Mouse (Mus musculus) gastrocnemius, adult 8-10 months (tissue): ENCODE data around the gene Cldn3. TPM values are rescaled to one million over a fixed set of nuclear protein-coding genes. Genes with fewer than 3 reads are reported as not detected.
"Not testable (repeated sequence)": the region's sequence is repeated elsewhere in the genome, so short reads cannot be mapped to it uniquely, and the experiment has no call there.

Source experiments
- DNase-seq, 2 experiments: peaks; one replicate each; pipeline ENCODE4 v3.0.0; 2022; ENCODE audit warnings: low spot score in 2 of 2
- total RNA-seq, 4 experiments: library from RNA; stranded (reverse); gene quantifications; 2 replicates each; pipeline ENCODE4 v1.2.4; 2022

The Cldn3 gene
- total RNA-seq = not detected

DNA sequence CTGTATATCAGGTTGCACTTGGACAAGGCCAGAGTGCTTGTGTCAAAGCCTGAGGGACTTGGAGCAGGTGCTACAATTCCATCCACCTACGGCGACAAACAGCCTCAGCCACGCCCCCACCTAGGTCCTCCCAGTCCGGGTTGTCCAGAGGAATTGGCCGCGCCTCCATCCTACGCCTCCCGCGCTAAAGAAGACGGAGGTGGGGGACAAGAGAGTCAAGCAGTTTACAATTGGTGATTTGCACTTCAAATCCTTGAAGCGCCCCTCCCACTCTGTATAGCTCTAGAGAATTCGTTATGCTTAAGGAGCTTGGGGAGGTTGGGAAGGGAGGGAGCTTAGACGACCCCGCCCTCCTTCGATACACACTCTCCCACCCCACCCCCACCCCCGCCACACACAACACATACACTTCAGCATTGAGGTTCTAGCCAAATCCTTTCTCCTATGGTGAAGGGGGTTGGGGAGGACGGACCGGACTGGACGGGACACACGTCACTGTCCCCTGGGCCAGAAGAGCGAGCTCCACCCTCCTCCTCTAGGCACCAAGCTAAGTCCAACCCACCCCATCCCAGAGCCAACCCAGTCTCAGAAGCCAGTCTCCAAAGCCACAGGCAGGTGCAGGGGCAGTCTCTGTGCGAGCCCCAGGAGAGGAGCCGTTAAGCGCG, at the start of gene Cldn3:
Gene Cldn3 (plus strand): TSS at position 582 of the 665 bp plus-strand sequence.
- DNase-seq = no peak

DNA sequence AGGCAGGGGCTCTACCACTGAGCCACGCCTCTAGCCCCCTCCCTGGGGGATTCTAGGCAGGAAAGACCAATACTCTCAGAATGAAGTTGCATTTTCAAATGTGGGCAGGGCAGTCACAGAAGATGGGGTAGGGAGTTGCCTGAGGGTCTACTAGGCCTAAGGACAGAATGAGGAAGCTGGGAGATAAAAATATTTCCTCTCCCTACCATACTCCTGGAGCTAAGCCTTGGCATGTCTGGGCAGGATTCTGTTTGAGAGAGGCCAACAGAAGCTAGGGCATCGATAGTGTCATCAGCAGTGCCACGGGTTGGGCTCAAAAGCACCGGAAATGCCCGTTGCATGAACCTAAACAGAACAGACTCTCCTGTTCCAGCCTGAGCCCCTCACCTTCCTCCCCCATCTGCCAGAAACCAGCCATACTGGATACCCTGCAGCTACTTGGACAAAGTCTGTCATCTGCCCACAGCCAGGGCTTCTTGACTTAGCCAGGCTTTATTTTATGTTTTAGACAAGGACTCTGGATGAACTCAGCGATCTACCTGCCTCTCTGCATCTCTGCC, 49.3 kb upstream of the Cldn3 start:
- DNase-seq = no peak

DNA sequence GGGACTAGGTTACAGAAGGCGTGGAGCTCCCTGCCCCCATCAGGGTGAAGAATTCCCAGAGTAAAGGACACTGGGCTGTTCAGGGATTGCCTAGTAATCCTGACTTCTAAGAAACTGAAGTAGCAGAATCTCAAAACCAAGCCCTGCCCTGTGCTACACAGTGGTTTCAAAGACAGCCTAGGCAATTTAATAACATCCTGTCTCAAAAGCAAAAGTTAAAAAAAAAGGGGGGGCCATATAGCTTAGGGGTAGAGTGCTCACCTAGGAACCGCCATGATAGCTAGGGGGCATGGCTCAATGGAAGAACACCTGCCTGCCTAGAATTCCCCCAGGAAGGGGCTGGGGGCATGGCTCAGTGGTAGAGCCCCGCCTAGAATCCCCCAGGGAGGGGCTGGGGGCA, 46.9 kb upstream of the Cldn3 start:
- DNase-seq = no peak

DNA sequence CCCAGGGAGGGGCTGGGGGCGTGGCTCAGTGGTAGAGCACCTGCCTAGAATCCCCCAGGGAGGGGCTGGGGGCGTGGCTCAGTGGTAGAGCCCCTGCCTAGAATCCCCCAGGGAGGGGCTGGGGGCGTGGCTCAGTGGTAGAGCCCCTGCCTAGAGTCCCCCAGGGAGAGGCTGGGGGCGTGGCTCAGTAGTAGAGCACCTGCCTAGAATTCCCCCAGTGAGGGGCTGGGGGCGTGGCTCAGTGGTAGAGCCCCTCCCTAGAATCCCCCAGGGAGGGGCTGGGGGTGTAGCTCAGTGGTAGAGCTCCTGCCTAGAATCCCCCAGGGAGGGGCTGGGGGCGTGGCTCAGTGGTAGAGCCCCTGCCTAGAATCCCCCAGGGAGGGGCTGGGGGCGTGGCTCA, 46.5 kb upstream of the Cldn3 start:
- not testable (repeated sequence) for DNase-seq

DNA sequence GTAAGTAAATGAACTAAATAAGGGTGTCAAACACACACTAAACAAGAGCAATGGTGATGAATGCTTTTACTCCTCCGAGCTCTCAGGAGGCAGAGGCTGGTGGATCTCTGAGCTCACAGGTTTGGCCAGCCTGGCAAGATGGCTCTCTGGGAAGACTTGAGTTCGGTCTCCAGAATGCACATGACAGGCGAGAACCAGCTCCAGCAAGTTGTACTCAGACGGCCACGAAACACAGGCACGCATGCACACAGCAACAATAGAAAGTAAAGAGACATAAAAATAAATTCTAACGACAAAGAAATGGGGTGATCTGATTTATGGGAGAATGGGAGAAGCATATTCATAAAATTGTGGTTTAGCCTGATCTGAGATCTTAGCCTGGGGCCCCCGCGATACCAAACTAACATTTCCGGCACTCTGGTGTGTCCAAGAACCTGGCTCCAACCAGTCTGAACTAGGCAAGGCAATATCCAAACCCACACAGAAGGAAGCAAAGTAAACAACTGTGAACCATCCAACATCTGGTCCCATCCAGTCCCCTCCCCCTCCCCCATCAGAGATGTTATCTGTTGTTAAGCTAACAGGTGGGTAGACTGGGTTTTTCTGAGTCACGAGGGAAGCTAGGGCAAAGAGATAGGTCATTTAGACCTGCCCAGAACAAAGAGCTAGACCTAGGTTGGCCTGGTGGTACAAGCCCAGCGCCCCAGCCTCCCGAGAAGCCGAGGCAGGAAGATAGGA, 44.4 kb upstream of the Cldn3 start:
- DNase-seq = no peak

DNA sequence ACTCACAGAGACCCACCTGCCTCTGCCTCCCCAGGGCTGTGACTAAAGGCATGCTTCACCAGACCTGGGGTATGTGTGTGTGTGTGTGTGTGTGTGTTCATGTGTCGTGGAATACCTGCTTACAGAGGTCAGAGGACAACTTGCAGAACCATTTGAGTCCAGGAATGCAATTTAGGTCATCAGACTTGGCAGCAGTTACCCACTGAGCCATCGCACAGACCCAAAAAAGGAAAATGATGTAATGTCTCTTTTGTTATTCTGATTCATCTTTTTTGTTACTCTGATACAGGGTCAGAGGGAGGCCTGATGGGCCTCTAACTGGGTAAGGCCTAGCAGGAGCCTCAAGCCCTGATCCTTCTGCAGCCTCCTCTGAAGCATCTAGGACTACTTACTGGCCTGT, 43.3 kb upstream of the Cldn3 start:
- DNase-seq = no peak

DNA sequence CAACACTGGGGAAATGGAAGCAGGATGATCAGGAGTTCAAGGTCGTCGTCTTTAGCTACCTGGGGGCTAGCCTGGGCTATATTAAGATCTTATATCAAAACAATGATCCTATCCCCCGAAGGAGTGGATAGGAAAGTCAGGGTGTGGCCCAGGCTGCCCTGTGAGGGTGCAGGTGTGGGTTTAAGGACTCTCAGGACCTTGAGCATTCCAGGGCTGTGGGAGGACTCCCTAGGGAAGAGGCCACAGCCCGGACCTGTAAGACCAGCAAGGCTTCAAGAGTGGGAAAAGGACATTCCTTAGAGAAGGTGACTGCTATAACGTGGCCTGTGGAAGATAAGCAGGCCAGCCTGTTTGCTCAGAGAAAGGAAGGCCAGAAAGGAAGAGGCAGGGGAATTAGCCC, 41.8 kb upstream of the Cldn3 start:
- no peak for DNase-seq

DNA sequence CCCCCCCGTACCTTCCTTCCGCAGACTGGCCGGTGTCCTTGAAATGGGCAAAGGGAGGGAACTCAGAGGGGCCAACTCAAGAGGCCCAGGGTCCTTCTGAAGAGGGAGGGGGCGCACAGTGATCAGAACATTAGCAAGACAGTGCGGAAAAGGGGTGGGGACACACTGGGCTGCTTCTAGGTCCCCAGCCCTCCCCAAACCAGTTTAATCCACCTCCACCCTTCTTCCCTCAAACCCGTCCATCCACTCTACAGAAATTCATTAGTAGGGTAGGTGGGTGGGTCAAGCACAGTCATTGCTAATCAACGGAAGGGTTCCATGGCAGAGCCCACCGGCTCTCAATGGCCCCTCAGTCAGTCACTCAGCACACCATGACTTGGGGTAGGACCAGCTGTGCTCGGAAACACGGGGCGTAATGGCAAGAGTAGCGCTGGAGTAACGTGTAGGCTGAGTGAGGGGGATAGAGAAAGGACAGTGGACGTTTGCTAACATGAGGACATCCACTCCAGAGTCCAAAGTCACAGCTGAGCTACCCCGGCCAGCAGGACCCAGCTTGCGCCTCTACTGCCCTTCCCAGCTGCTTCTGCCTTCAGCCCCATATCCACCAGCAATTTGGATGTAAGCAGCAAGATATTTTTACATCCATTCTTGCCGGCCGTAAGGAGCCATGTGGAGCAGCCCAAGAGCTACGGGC, 40.6 kb upstream of the Cldn3 start:
- no peak for DNase-seq

DNA sequence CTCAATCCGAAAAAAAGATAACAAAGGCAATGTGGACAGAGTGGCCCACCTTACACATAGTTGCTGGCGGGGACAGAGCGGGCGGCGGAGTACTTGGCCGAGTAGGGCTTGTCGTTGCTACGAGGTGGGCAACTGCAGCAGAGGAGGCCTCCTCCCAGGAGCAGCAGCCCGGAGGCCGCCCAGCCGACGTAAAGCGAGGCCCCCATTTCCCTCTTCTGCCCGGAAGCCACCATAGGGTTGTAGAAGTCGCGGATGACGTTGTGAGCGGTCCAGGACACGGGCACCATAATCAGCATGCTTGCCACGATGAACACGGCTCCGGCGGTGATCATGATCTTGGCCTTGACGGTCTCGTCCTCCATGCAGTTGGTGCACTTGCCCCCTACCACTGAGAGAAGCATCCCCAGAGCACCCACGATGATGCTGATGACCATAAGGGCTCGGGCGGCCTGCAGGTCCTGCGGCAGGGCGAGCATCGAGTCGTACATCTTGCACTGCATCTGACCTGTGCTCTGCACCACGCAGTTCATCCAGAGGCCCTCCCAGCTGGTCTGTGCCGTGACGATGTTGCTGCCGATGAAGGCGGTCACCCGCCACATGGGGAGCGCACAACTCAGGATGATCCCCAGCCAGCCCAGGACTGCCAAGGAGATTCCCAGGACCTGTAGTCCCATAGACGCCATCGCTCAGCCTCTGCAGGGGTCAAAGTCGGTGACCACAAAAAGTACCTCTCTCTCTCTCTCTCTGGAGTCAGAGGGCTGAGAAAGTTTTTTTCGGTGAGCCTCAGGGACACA, 39.8 kb upstream of the Cldn3 start:
- no peak for DNase-seq

DNA sequence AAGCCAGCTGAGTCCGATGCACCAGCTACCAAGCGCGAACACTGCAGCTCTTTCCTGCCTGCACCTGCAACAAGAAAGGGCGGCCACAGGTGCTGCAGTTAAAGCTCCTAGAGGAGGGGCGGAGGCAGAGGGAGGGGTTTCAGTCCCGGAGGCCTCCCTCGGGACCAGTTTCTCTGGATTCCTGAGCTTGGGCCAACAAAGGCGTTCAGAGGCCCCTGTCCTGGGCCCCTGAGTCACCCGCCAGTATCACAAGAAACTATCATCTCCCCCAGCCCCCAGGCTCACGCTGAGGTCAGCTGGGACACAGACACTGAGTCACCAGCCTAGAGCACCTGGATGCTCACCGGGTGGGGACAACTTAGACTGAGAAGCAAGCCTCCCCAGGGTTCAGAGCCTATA, 39.2 kb upstream of the Cldn3 start, which contains the start of gene Cldn4:
Gene Cldn4 (minus strand): TSS at position 78 of the 399 bp plus-strand sequence.
- no peak for DNase-seq

DNA sequence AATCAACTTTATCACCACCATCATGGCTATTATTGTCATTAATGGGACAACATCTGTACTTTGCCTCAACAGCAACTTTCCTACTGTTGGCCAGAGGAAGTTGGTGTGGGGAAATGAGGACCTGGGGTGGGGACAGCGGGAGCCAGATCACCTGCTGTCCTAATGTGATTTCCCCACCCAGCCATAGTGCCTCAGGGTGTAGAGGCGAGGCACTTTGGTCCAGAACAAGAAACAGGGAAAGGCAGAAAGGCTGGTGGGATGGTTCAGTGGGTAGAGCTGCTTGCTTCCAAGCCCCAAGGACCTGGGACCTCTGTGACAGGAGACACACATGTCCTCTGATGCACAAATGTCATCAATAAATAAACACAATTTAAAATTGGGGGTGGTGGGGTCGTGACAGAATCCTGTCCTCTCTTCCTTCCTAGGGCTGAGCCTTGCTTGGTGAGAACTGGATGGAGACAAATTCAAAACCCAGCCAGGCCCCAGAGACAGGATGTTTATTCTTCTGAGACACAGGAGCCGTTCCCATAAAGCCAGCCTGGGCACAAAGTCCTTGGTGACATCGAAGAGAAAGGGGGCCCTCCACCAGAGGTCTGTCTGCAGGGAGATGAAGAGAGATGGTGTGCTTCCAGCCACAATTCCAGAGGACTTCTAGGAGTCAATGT, 38.5 kb upstream of the Cldn3 start:
- no peak for DNase-seq

DNA sequence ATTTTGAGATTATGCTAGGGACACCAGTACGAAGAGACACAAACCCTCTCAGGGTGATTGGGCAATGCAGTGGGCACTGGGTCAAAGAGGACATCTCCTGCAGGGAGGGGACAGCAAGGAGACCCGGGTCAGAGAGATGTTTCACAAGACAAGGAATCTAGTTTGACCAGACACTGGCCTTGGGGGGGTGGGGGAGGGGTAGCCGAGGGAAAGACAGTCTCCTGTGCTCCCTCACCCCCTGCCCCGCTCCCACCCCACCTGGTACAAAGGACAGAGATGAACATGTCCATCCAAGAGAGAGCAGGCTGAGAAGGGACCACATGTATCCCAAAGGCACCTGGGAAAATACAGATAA, 38.0 kb upstream of the Cldn3 start:
- DNase-seq = no peak

DNA sequence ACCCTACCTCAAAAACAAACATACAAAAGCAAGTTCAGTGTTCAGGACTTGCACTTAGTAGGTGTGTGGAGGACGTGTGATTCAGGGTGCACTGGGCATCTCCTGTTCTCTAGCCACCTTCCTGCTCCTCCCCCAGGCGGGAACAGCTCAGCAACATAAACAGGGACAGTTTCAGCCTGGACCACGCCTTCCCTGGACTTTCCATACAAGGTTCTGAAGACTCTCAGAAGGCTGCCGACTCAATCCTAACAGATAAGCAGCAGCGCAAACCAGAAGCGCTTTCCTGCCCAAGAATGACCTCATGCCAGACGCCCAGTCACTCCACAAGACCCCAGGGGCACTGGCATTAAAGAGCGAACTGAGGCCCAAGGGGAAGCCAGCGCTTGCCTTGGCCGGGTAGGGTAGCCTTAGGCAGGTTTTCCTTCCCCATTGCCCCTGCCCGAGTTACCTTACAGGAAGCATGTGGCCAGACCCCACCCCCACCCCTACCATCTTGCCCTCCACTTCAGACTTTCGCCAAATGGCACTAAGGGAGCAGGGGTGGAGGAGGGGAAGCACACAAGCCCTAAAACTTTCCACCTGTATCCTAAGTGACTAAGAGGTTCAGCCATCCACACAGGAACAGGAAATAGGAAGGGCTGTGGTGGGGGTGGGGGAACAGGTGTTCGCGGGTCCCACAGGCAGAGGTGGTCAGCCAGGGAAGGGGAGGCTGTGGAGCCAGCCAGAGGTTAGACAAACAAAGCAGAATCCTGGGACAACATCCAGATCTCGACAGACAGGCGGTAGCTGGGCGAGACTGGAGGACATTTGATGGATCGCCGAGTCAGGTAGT, 34.7 kb upstream of the Cldn3 start:
- no peak for DNase-seq

DNA sequence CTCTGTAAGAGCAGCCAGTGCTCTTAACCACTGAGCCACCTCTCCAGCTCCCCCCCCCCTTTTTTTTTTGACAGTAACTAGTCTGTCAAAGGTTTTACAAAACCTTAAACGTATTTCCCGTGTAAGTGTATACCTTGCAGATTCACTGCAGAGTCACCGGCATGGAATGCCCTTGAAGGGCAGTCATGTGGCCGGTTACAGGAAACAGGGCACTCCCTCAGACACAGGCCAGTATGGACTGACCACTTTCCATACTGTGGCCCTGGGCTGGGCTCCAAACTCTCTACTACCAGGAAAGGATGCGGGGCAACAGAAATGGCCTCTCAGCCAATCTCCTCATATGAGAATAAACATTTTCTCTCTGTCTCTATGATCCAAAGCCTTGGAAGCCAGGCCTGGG, 30.5 kb upstream of the Cldn3 start:
- DNase-seq = no peak

DNA sequence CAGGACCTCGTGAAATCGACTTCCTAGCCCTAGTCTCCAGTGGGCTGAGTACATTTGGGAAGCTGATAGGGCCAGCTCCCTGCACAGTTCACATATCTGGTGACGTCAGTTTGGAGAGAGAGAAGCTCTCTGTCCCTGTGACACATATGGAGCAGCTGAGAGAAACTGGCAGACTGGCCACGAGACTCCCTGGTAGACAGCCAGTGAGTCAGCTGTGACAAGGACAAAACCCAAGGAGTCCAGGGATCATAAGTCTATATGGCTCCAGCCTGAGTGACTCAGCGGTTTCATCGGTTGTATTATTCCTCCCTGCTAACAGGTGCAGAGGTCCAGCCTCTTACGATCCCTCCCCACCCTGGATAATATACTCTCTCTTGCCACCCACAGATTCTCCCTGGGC, 26.9 kb upstream of the Cldn3 start:
- DNase-seq = peak; percentile 22 to 25

DNA sequence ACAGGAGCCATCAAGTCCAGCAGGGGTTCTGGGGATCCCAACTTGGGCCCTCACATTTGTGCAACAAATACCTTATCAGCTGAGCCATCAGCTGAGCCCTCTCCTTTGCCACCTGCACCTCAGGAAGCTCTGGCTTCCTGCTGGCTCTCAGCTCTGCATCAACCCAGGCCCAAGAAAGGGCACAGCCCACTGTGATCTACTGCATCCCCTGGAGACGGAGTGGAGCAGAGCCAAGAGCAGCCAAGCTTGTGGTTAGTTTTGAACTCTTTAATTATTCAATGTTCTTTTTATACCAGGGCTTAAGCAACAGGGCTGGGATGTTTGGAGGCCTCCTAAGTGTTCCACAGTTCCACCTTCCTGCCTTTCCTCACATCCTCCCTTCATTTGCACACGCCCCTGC, 25.6 kb upstream of the Cldn3 start:
- DNase-seq = no peak

DNA sequence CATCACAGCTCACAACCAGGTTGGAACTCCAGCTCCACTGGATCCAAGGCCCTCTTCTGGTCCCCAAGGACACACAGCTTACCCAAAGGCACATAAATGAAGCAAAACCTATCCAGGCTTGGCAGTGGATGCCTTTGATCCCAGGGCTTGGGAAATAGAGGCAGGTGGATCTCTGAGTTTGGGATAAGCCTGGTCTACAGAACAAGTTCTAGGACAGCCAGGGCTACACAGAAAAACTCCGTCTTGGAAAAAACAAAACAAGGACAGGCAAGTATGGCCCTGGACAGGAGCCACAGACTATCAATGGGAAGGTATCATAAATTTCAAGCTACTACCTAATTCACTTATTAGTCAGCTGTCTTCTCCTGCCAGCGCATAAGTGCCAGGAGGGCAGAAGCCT, 24.5 kb upstream of the Cldn3 start:
- no peak for DNase-seq

DNA sequence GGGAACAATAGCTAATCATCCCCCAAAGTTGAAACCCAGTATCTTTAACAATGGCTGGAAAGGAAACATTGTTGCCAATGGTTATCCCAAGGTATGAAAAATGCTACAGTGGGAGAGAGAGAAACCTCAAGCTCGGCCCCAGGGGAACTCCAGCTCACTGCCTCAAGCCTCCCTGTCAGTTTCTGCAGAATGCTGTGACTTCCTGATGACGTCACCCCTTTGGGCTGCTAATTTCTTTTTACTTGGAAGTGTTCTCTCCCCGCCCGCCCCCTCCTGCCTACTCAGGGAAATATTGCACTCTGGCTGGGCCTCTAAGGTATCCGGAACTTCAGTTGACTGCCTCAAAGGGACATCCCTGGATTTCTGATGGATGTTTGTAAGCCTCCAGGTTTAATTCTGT, 22.5 kb upstream of the Cldn3 start:
- no peak for DNase-seq

DNA sequence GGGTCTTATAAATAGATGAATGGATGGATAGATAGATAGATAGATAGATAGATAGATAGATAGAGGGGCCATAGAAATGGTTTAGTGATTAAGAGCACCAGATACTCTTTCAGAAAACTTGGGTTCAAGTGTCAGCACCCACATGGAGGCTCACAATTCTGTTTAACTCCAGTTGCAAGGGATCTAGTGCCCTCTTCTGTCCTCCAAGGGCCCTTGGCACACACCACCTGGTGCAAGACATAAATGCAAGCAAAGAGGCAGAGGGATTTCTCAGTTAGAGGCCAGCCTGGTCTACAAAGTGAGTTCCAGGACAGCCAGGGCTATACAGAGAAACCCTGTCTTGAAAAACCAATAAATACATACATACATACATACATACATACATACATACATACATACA, 21.4 kb upstream of the Cldn3 start:
- DNase-seq = not testable (repeated sequence)

DNA sequence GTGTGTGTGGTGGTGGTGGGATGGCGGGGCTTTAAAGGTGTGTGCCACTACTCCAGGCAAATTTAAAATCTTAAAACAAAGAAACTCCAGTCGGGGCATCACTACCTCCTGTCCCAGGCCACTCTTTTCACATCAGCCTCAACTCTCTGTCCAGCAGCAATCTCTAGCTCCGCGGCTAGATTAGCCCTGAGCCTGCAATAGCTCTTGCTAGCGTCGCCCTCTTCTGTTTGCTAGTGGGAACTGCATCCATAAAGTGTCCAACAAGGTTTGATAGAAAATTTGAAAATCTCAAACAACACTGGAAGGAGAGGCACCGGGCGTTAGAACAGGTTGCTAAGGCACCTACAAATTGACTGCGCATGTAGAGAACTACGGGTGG, 20.6 kb upstream of the Cldn3 start:
- peak; percentile 33 to 46 for DNase-seq
